23 mouse cellular contexts compared by ENCODE assay signal in the genomic region with DNA sequence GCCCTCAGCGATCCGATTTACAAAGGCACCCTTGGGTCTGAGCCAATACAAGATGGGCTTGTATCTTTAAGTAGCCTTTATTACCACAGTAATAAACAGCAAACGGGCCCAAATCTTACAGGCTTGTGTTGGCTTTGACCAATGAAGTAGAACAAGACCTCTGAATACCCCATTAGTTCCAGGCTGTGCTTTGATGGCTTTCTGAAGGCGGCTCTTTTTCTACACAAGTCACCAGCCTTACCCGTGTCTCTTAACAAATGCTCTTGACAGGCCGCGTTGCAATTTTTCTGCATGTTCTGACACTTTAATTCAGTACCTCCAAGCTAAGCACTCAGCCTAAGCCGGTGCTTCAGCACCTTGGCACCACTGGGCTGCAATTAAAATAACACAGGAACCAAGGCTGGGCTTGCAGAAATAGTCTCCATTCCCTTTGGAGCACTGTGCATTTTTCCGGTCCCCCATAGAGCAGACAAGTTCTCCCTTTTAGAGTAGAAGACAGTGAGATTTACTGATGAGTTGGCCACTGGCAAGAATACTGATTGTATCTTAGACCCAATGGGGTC.
A peak's percentile ranks its signal among the peaks of the same experiment; 100 is the strongest.
DNase-seq lines count a peak whose midpoint lies in the region; ATAC-seq lines count a peak whose summit lies in the region.
"Had no signal": no experiment of that assay in that cellular context is flagged by ENCODE, and none has a peak within 500 bp of the region (broad histone marks: within the 10 kb centered on the region; RNA-seq: fewer than 3 reads in every experiment).

No protein-coding gene starts in this region.

- no peak overlapping the region for H3K4me2 ChIP-seq in kidney, embryonic 15.5 days
- H3K4me2 ChIP-seq in neural tube, embryonic 12.5 days (replicated peaks) = 0 out of 2 replicates have a peak overlapping the region, but pooled peaks have one; percentile 9
- H3K4me2 ChIP-seq in neural tube, embryonic 15.5 days = no peak overlapping the region
- H3K4me2 ChIP-seq in neural tube, embryonic 13.5 days = no peak overlapping the region
- H3K4me2 ChIP-seq: heart, embryonic 15.5 days; lung, embryonic 15.5 days had no signal

- H3K9me3 ChIP-seq in kidney, embryonic 15.5 days (replicated peaks) = no peaks in the 10 kb centered on the region
- no peaks in the 10 kb centered on the region for H3K9me3 ChIP-seq in neural tube, embryonic 12.5 days
- no peaks in the 10 kb centered on the region for H3K9me3 ChIP-seq in neural tube, embryonic 15.5 days (replicated peaks)
- H3K9me3 ChIP-seq in neural tube, embryonic 13.5 days = no peaks in the 10 kb centered on the region
- H3K9me3 ChIP-seq: heart, embryonic 15.5 days; lung, embryonic 15.5 days had no signal

- H3K9ac ChIP-seq in kidney, embryonic 15.5 days = no peak overlapping the region
- H3K9ac ChIP-seq in neural tube, embryonic 12.5 days = no peak overlapping the region
- no peak overlapping the region for H3K9ac ChIP-seq in neural tube, embryonic 15.5 days (replicated peaks)
- H3K9ac ChIP-seq in neural tube, embryonic 13.5 days = no peak overlapping the region
- H3K9ac ChIP-seq: heart, embryonic 15.5 days; liver, embryonic 14.5 days; lung, embryonic 15.5 days had no signal

- WGBS in kidney, embryonic 15.5 days = 26% methylated on average over 9 of the region's 9 CpGs
- 16% methylated on average over 9 of the region's 9 CpGs for WGBS in neural tube, embryonic 12.5 days
- 13% methylated on average over 9 of the region's 9 CpGs for WGBS in neural tube, embryonic 15.5 days
- WGBS in neural tube, embryonic 13.5 days = 17% methylated on average over 9 of the region's 9 CpGs

- H3K4me3 ChIP-seq in kidney, embryonic 15.5 days (replicated peaks) = no peak overlapping the region
- H3K4me3 ChIP-seq in neural tube, embryonic 12.5 days = no peak overlapping the region
- H3K4me3 ChIP-seq in neural tube, embryonic 15.5 days (replicated peaks) = no peak overlapping the region
- no peak overlapping the region for H3K4me3 ChIP-seq in neural tube, embryonic 13.5 days
- H3K4me3 ChIP-seq: heart, adult 2 months; heart, embryonic 15.5 days; layer of hippocampus, adult 2 months; lung, embryonic 15.5 days had no signal

- ATAC-seq in kidney, embryonic 15.5 days (replicated peaks; ENCODE audit: low FRiP score) = peak; percentile 36; the same call in 1 of the 2 replicates
- ATAC-seq in neural tube, embryonic 12.5 days (ENCODE audit: low FRiP score, low read depth) = peak; percentile 44; the same call in 1 of the 2 replicates
- ATAC-seq in neural tube, embryonic 15.5 days (ENCODE audit: low FRiP score) = no peak
- peak; percentile 56 for ATAC-seq in neural tube, embryonic 13.5 days (ENCODE audit: low read depth)
- ATAC-seq: inflammation-experienced regulatory T-cells, adult 6 months had no signal

- peaks cover 68% of the 10 kb centered on the region for H3K27me3 ChIP-seq in kidney, embryonic 15.5 days
- H3K27me3 ChIP-seq in neural tube, embryonic 12.5 days (replicated peaks) = peaks cover 51% of the 10 kb centered on the region
- H3K27me3 ChIP-seq in neural tube, embryonic 15.5 days (replicated peaks) = peaks cover 38% of the 10 kb centered on the region
- H3K27me3 ChIP-seq in neural tube, embryonic 13.5 days = peaks cover 68% of the 10 kb centered on the region
- H3K27me3 ChIP-seq: lung, embryonic 15.5 days had no signal

- peaks cover 15% of the 10 kb centered on the region for H3K4me1 ChIP-seq in kidney, embryonic 15.5 days
- H3K4me1 ChIP-seq in neural tube, embryonic 12.5 days = peaks cover 5% of the 10 kb centered on the region; the same call in 1 of the 2 replicates
- H3K4me1 ChIP-seq in neural tube, embryonic 15.5 days = peaks cover 9% of the 10 kb centered on the region
- H3K4me1 ChIP-seq in neural tube, embryonic 13.5 days (replicated peaks) = peaks cover 16% of the 10 kb centered on the region
- H3K4me1 ChIP-seq: heart, embryonic 15.5 days; lung, embryonic 15.5 days had no signal

- peak; percentile 20 for DNase-seq in embryo, embryonic 10 days (ENCODE audit: low spot score)
- DNase-seq in embryo, embryonic 11 days = no peak
- DNase-seq in kidney, adult 9 months = no peak
- no peak for DNase-seq in lung, postnatal 36 days
- DNase-seq: adrenal gland, postnatal 25 days; cerebellum, adult 18-20 months; cerebellum, postnatal 25 days; gastrocnemius, postnatal 14 days; heart, adult 2 months; kidney, postnatal 14 days; layer of hippocampus, postnatal 36 days; right cerebral cortex, adult 18-20 months had no signal

- H3K36me3 ChIP-seq in kidney, embryonic 15.5 days = no peaks in the 10 kb centered on the region
- H3K36me3 ChIP-seq in neural tube, embryonic 12.5 days = no peaks in the 10 kb centered on the region
- no peaks in the 10 kb centered on the region for H3K36me3 ChIP-seq in neural tube, embryonic 15.5 days
- H3K36me3 ChIP-seq in neural tube, embryonic 13.5 days = no peaks in the 10 kb centered on the region
- H3K36me3 ChIP-seq: heart, embryonic 15.5 days; lung, embryonic 15.5 days had no signal

- no peak overlapping the region for H3K27ac ChIP-seq in kidney, embryonic 15.5 days
- H3K27ac ChIP-seq in neural tube, embryonic 12.5 days = no peak overlapping the region
- H3K27ac ChIP-seq in neural tube, embryonic 15.5 days (replicated peaks) = no peak overlapping the region
- H3K27ac ChIP-seq in neural tube, embryonic 13.5 days (replicated peaks) = no peak overlapping the region
- H3K27ac ChIP-seq: heart, adult 2 months; heart, embryonic 15.5 days; layer of hippocampus, adult 2 months; liver, embryonic 14.5 days; lung, embryonic 15.5 days; macrophage; stomach, postnatal 0 days had no signal
